Mouse (Mus musculus): Measurements from ENCODE around the gene Plpp7.

Plpp7 gene

GRCm38 (mm10) chr2:32144633-32145032 lies 49.3 kb downstream of the Plpp7 start:
- DNase-seq, result no peak

- no peak for DNase-seq
Measured at GRCm38 (mm10) chr2:32146617-32147162, 51.4 kb downstream of the Plpp7 start.

GRCm38 (mm10) chr2:32150135-32150534 lies 54.8 kb downstream of the Plpp7 start:
- DNase-seq, result no peak

GRCm38 (mm10) chr2:32150562-32150923 lies 55.2 kb downstream of the Plpp7 start:
- no peak for DNase-seq

- DNase-seq, result peak; percentile 90
Measured at GRCm38 (mm10) chr2:32150924-32151659, 55.8 kb downstream of the Plpp7 start, which contains the start of gene Prrc2b. TSS of gene Prrc2b (plus strand) at chr2:32151082.

GRCm38 (mm10) chr2:32151660-32152366 lies 56.5 kb downstream of the Plpp7 start:
- peak; percentile 64 for DNase-seq

- DNase-seq, result no peak
Measured at GRCm38 (mm10) chr2:32152367-32153034, 57.2 kb downstream of the Plpp7 start.

- peak; percentile 71 for DNase-seq
Measured at GRCm38 (mm10) chr2:32153041-32153790, 57.9 kb downstream of the Plpp7 start.

- DNase-seq, result no peak
Measured at GRCm38 (mm10) chr2:32153791-32154119, 58.4 kb downstream of the Plpp7 start.

- DNase-seq, result no peak
Measured at GRCm38 (mm10) chr2:32154334-32154997, 59.1 kb downstream of the Plpp7 start.

- DNase-seq, result no peak
Measured at GRCm38 (mm10) chr2:32154998-32155541, 59.7 kb downstream of the Plpp7 start.

- DNase-seq, result no peak
Measured at GRCm38 (mm10) chr2:32155614-32156013, 60.3 kb downstream of the Plpp7 start.

GRCm38 (mm10) chr2:32156645-32157044 lies 61.3 kb downstream of the Plpp7 start:
- DNase-seq, result no peak

GRCm38 (mm10) chr2:32157328-32157727 lies 62.0 kb downstream of the Plpp7 start:
- DNase-seq, result no peak

- no peak for DNase-seq
Measured at GRCm38 (mm10) chr2:32158616-32159239, 63.4 kb downstream of the Plpp7 start.

All from kidney, postnatal 10 days (tissue).